ENCODE assay signal across 9 mouse cellular contexts in genomic region chr13:116714809-116715208, GRCm38 (mm10).
DNase-seq lines count a peak whose midpoint lies in the region; ATAC-seq and TF ChIP-seq lines count a peak whose summit lies in the region.
"Had no signal": no experiment of that assay in that cellular context is flagged by ENCODE, and none has a peak within 500 bp of the region (broad histone marks: within the 10 kb centered on the region; RNA-seq: fewer than 3 reads in every experiment).

No protein-coding gene starts in this region.

- TF ChIP-seq CTCF in liver, postnatal 0 days (IDR thresholded peaks at IDR 0.05; ENCODE audit: low read depth): peak; percentile 67

- H3K27me3 ChIP-seq in liver, postnatal 0 days (ENCODE audit: insufficient read depth, low read length): peaks cover 23% of the 10 kb centered on the region

- no peak for TF ChIP-seq EP300 in liver, postnatal 0 days (IDR thresholded peaks at IDR 0.05; ENCODE audit: low read depth)

- H3K4me3 ChIP-seq in liver, postnatal 0 days (ENCODE audit: low read depth, low read length): no peak overlapping the region
- H3K4me3 ChIP-seq: midbrain, embryonic 12.5 days had no signal

- no peaks in the 10 kb centered on the region for H3K4me1 ChIP-seq in liver, postnatal 0 days (ENCODE audit: insufficient read depth)

- ATAC-seq in liver, postnatal 0 days: no peak

- no peak overlapping the region for H3K4me2 ChIP-seq in liver, postnatal 0 days (ENCODE audit: low read depth, low read length)
- H3K4me2 ChIP-seq: midbrain, embryonic 12.5 days had no signal

- DNase-seq in adrenal gland, adult (ENCODE audit: inconsistent age in 2 of 2, low spot score in 1 of 2): peak; percentile 46 to 81
- DNase-seq in adrenal gland, adult 8-10 months: no peak
- peak; percentile 55 for DNase-seq in thymus, postnatal 4 days
- no peak for DNase-seq in thymus, postnatal 25 days
- peak; percentile 62 for DNase-seq in embryo, embryonic 9.5 days (ENCODE audit: extremely low spot score)
- DNase-seq in kidney, postnatal 10 days: peak; percentile 79
- DNase-seq in liver, postnatal 0 days: peak; percentile 65
- peak; percentile 46 for DNase-seq in retina, postnatal 7 days (ENCODE audit: low read depth, low spot score)

- H3K9me3 ChIP-seq in liver, postnatal 0 days (ENCODE audit: low read length): no peaks in the 10 kb centered on the region
- H3K9me3 ChIP-seq: midbrain, embryonic 12.5 days had no signal

- no peaks in the 10 kb centered on the region for H3K36me3 ChIP-seq in liver, postnatal 0 days (replicated peaks; ENCODE audit: insufficient read depth, low read length)
- H3K36me3 ChIP-seq: midbrain, embryonic 12.5 days had no signal

- WGBS in liver, postnatal 0 days (ENCODE audit: insufficient replicate concordance): 18% methylated on average over 5 of the region's 5 CpGs

- H3K27ac ChIP-seq in liver, postnatal 0 days (ENCODE audit: low read depth): no peak overlapping the region
- H3K27ac ChIP-seq: midbrain, embryonic 12.5 days had no signal

- no peak overlapping the region for H3K9ac ChIP-seq in liver, postnatal 0 days (replicated peaks)
- H3K9ac ChIP-seq: midbrain, embryonic 12.5 days had no signal

Comparison
In these comparisons a context has a peak if more than half of its experiments do, and no peak if none do; other contexts are left out.
1. DNase-seq: peak in adrenal gland, adult (2 of 2), thymus, postnatal 4 days (single experiment), embryo, embryonic 9.5 days (single experiment), kidney, postnatal 10 days (single experiment), liver, postnatal 0 days (single experiment) and retina, postnatal 7 days (single experiment); none in adrenal gland, adult 8-10 months (single experiment) and thymus, postnatal 25 days (single experiment).